Mouse (Mus musculus) forebrain, postnatal 0 days (tissue): Measurements from ENCODE around the gene Fam129c. TPM values are rescaled to one million over a fixed set of nuclear protein-coding genes. Genes with fewer than 3 reads are reported as not detected.

Source experiments
- ATAC-seq: fragments of 200-750 bp; cut with Nextera tagmentation; 2 replicates; pipeline ENCODE4 v1.8.0; 2017; ENCODE audit warnings: mild to moderate bottlenecking, moderate library complexity
- DNase-seq: peaks from one replicate; pipeline ENCODE4 v3.0.0-alpha.2; 2015
- H3K27ac ChIP-seq: fragments of 300-500 bp; sonication (generic); 2 replicates; pipeline ENCODE4 v1.5.1; 2014; ENCODE audit warnings: low read depth, mild to moderate bottlenecking, antibody characterized with exemption, low read length, moderate library complexity, mixed read lengths
- H3K27me3 ChIP-seq: fragments of 300-500 bp; sonication (generic); 2 replicates; pipeline ENCODE4 v1.6.1; 2014; ENCODE audit warnings: mild to moderate bottlenecking, low read length, mixed read lengths; ENCODE audit not compliant: insufficient read depth
- H3K36me3 ChIP-seq: fragments of 300-500 bp; sonication (generic); 2 replicates; pipeline ENCODE4 v1.6.1; 2014; ENCODE audit warnings: mild to moderate bottlenecking, moderate library complexity; ENCODE audit not compliant: insufficient read depth
- H3K4me1 ChIP-seq: fragments of 300-500 bp; sonication (generic); 2 replicates; pipeline ENCODE4 v1.6.1; 2014; ENCODE audit warnings: antibody characterized with exemption; ENCODE audit not compliant: insufficient read depth
- H3K4me2 ChIP-seq: fragments of 300-500 bp; sonication (generic); 2 replicates; pipeline ENCODE4 v1.6.1; 2014; ENCODE audit warnings: low read depth, mild to moderate bottlenecking, moderate library complexity
- H3K4me3 ChIP-seq: fragments of 300-500 bp; sonication (generic); 2 replicates; pipeline ENCODE4 v1.5.1; 2014; ENCODE audit warnings: low read depth, low read length, mixed read lengths
- H3K9ac ChIP-seq: fragments of 300-500 bp; sonication (generic); 2 replicates; pipeline ENCODE4 v1.6.1; 2014; ENCODE audit warnings: mild to moderate bottlenecking
- H3K9me3 ChIP-seq: fragments of 300-500 bp; sonication (generic); 2 replicates; pipeline ENCODE4 v1.6.1; 2016; ENCODE audit warnings: low read length
- CTCF ChIP-seq: sonication (generic); IDR thresholded peaks from 2 replicates; pipeline ENCODE4 v1.5.1; 2016; ENCODE audit warnings: antibody characterized with exemption, control low read depth, low read depth
- WGBS: fragments of 180-500 bp; shearing (Covaris S2); extraction: QIAGEN DNeasy Blood & Tissue Kit; methylation state at CpG from one replicate; pipeline ENCODE4 v1.1.7; 2014; 5-methylcytosine and 5-hydroxymethylcytosine counted together
- polyA plus RNA-seq: library from polyadenylated mRNA; unstranded; fragments of >200 nt; fragmentation: Nextera tagmentation; extraction: Ambion mirVana; gene quantifications from 2 replicates; pipeline ENCODE4 v1.2.1, GENCODE M21; 2015
- total RNA-seq: library from RNA; depleted of rRNA; stranded (reverse); fragments of >200 nt; gene quantifications from 2 replicates; pipeline ENCODE4 v1.2.3, GENCODE M21; 2014; rRNA removed

The Fam129c gene
- total RNA-seq = 3.4 and 11.1 TPM in 2 replicates
- 2.0 and 2.8 TPM in 2 replicates for polyA plus RNA-seq

DNA sequence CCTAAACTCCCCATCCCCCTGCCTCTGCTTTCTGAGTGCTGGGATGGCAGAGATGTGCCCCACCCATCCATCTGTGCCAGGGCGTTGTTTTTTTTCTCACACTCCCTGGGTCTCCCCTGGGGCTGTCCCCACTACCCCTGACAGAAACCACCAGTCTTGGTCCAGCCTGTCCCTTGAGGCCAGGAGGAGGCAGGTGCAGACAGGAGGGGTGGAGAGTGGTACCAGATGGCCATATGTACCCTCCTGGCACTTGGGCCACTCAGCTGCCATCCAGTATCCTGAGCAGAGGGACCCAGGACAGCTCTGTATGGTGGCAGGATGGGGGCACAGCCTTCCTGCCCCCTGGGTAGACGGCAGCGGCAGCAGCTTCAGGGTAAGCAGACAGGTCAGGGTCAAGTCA is at the start of gene Fam129c:
TSS of gene Fam129c (plus strand) at position 198 of the 400 bp plus-strand sequence.
- WGBS = 74% methylated on average over 3 of the region's 3 CpGs
- DNase-seq = no peak
- TF ChIP-seq CTCF = no peak
- Histone ChIP-seq H3K4me1 (peaks cover 7% of the 10 kb centered on the region; the same call in 1 of the 2 replicates), H3K4me3 (no peak within 1 kb of the TSS), H3K9me3 (no peaks in the 10 kb centered on the region), H3K27ac (no peak within 1 kb of the TSS), H3K4me2 (no peak within 1 kb of the TSS), H3K9ac (no peak within 1 kb of the TSS), H3K27me3 (peaks cover 4% of the 10 kb centered on the region; the same call in 1 of the 2 replicates), H3K36me3 (peaks cover 5% of the 10 kb centered on the region; the same call in 1 of the 2 replicates)
- no peak for ATAC-seq

- Histone ChIP-seq H3K9ac (no peak overlapping the region), H3K4me1 (no peaks in the 10 kb centered on the region), H3K27ac (no peak overlapping the region), H3K4me3 (no peak overlapping the region), H3K4me2 (no peak overlapping the region), H3K9me3 (no peaks in the 10 kb centered on the region), H3K36me3 (peaks cover 23% of the 10 kb centered on the region), H3K27me3 (no peaks in the 10 kb centered on the region)
- WGBS = 68% methylated on average over 7 of the region's 7 CpGs
- no peak for DNase-seq
- no peak for TF ChIP-seq CTCF
- ATAC-seq = no peak
Measured at GRCm38 (mm10) chr8:71550754-71551153, 46.7 kb upstream of the Fam129c start.

GRCm38 (mm10) chr8:71552770-71553169 is 44.7 kb upstream of the Fam129c start:
- no peak overlapping the region for H3K4me3 ChIP-seq
- H3K4me2 ChIP-seq = no peak overlapping the region
- H3K9me3 ChIP-seq = no peaks in the 10 kb centered on the region
- ATAC-seq = no peak
- no peak for TF ChIP-seq CTCF
- no peaks in the 10 kb centered on the region for H3K4me1 ChIP-seq
- WGBS = 73% methylated on average over 6 of the region's 6 CpGs
- H3K36me3 ChIP-seq = peaks cover 9% of the 10 kb centered on the region
- H3K27ac ChIP-seq = no peak overlapping the region
- no peak overlapping the region for H3K9ac ChIP-seq
- no peak for DNase-seq
- peaks cover 16% of the 10 kb centered on the region for H3K27me3 ChIP-seq

DNA sequence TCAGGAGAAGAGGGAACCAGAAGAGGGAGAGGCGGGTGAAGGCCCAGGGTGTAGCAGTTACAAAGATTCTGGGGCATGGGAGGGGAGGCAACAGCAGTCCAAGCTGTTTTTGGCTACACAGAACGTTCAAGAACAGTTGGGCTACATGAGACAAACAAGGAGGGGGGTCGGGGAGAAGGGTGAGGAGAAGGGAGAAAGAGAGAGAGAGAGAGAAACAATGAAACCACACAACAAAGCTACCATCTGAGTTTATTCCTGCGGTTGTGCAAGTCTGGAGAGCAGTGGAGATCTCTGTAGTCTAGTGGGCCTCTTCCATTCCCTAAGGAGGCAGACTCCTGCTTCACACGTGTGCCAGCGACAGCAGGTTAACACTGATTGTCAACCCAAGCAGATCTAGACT is 43.4 kb upstream of the Fam129c start:
- no peak overlapping the region for H3K4me3 ChIP-seq
- H3K9me3 ChIP-seq = no peaks in the 10 kb centered on the region
- H3K36me3 ChIP-seq = no peaks in the 10 kb centered on the region
- no peak overlapping the region for H3K4me2 ChIP-seq
- peaks cover 28% of the 10 kb centered on the region for H3K27me3 ChIP-seq
- no peak for TF ChIP-seq CTCF
- H3K4me1 ChIP-seq = no peaks in the 10 kb centered on the region
- H3K27ac ChIP-seq = no peak overlapping the region
- no peak for DNase-seq
- no peak overlapping the region for H3K9ac ChIP-seq
- no peak for ATAC-seq
- 64% methylated on average over 6 of the region's 6 CpGs for WGBS

- Histone ChIP-seq H3K36me3 (no peaks in the 10 kb centered on the region), H3K27me3 (peaks cover 35% of the 10 kb centered on the region), H3K9ac (no peak overlapping the region), H3K27ac (no peak overlapping the region), H3K4me3 (no peak overlapping the region), H3K4me1 (no peaks in the 10 kb centered on the region), H3K4me2 (no peak overlapping the region), H3K9me3 (no peaks in the 10 kb centered on the region)
- ATAC-seq (no peak), DNase-seq (no peak)
- no peak for TF ChIP-seq CTCF
- WGBS = 93% methylated on average over 2 of the region's 2 CpGs
Measured at GRCm38 (mm10) chr8:71554644-71555043, 42.8 kb upstream of the Fam129c start.

DNA sequence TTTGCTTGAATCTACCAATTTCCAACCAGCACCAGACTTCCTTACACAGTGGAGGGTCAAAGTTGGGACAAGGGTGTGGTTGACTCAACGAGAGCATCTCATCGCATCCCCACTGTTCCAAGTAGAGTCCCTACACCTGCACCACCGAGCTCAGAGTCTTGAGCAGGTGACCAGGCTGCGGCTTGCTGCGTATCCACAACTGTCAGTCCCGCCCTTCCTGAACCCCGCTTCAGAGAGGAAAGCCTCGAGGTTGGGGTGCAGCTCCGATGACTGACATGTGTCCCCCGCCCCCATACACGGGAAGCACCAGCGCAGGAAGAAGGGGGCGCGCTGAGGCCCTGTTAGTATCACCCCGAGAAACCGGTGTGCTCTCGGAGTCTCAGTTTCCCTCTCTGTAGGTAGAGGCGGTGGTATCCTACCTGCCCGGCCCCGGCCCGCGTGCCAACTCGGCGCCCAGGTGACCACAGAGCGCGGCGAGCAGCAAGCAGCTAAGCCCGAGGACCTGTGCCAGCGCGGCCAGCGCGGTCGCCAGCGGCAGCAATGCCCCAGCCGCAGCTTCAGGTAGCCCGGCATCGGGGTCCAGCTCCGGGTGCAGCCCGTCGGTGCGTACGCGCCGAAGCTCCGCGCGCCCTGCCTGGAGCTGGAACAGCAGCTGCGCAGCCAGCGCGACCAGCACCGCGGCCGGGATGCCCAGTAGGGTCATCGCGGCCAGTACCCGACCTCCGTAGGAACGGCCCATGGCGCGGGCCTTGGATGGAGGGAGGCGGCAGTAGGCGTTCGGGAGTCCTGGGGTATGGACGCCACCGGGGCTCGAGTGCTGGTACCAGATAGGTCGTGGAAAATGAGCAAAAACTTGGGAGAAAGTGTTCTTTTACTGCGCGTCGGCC is 39.1 kb upstream of the Fam129c start, which contains the start of gene Tmem221:
TSS of gene Tmem221 (minus strand) at position 801 of the 887 bp plus-strand sequence.
- no peak for ATAC-seq
- H3K9me3 ChIP-seq = no peaks in the 10 kb centered on the region
- peak within 1 kb of the TSS; percentile 22 for H3K4me3 ChIP-seq
- H3K27ac ChIP-seq = no peak within 1 kb of the TSS
- H3K4me1 ChIP-seq = no peaks in the 10 kb centered on the region
- no peaks in the 10 kb centered on the region for H3K36me3 ChIP-seq
- H3K4me2 ChIP-seq = peak within 1 kb of the TSS; percentile 41
- WGBS = 6% methylated on average over 70 of the region's 70 CpGs
- peaks cover 62% of the 10 kb centered on the region for H3K27me3 ChIP-seq
- no peak within 1 kb of the TSS for H3K9ac ChIP-seq
- no peak for DNase-seq
- no peak for TF ChIP-seq CTCF
